Mouse (Mus musculus) heart, embryonic 15.5 days (tissue): ENCODE results near the gene Rhno1. TPM values are rescaled to one million over a fixed set of nuclear protein-coding genes. Genes with fewer than 3 reads are reported as not detected.

ENCODE experiments used
- ATAC-seq: fragments of 200-750 bp; cut with Nextera tagmentation; replicated peaks from 2 replicates; pipeline ENCODE4 v1.8.0; 2017; ENCODE audit warnings: low read depth, moderate TSS enrichment; ENCODE audit not compliant: insufficient number of reproducible peaks, insufficient read depth, low FRiP score
- H3K27ac ChIP-seq: fragments of 300-500 bp; sonication (generic); 2 replicates; pipeline ENCODE4 v1.5.1; 2015; ENCODE audit warnings: mild to moderate bottlenecking, inconsistent platforms
- H3K27me3 ChIP-seq: fragments of 300-500 bp; sonication (generic); 2 replicates; pipeline ENCODE4 v1.6.1; 2015; ENCODE audit warnings: inconsistent platforms
- H3K36me3 ChIP-seq: fragments of 300-500 bp; sonication (generic); 2 replicates; pipeline ENCODE4 v1.6.1; 2015; ENCODE audit warnings: mild to moderate bottlenecking, inconsistent platforms
- H3K4me1 ChIP-seq: fragments of 300-500 bp; sonication (generic); replicated peaks from 2 replicates; pipeline ENCODE4 v1.6.1; 2015; ENCODE audit warnings: inconsistent platforms
- H3K4me2 ChIP-seq: fragments of 300-500 bp; sonication (generic); 2 replicates; pipeline ENCODE4 v1.6.1; 2015; ENCODE audit warnings: inconsistent platforms, mild to moderate bottlenecking, moderate library complexity
- H3K4me3 ChIP-seq: fragments of 300-500 bp; sonication (generic); 2 replicates; pipeline ENCODE4 v1.5.1; 2015; ENCODE audit warnings: mild to moderate bottlenecking, inconsistent platforms
- H3K9ac ChIP-seq: fragments of 300-500 bp; sonication (generic); 2 replicates; pipeline ENCODE4 v1.6.1; 2015; ENCODE audit warnings: mild to moderate bottlenecking, inconsistent platforms
- H3K9me3 ChIP-seq: fragments of 300-500 bp; sonication (generic); replicated peaks from 2 replicates; pipeline ENCODE4 v1.6.1; 2016; ENCODE audit warnings: inconsistent platforms
- WGBS: fragments of 180-500 bp; shearing (Covaris S2); methylation state at CpG from one replicate; pipeline ENCODE4 v1.1.7; 2015; ENCODE audit warnings: mixed read lengths; 5-methylcytosine and 5-hydroxymethylcytosine counted together
- polyA plus RNA-seq: library from polyadenylated mRNA; unstranded; fragments of >200 nt; fragmentation: Nextera tagmentation; extraction: Ambion mirVana; gene quantifications from 2 replicates; pipeline ENCODE4 v1.2.1, GENCODE M21; 2015

Rhno1 gene
- 69.7 and 80.4 TPM in 2 replicates for polyA plus RNA-seq

DNA sequence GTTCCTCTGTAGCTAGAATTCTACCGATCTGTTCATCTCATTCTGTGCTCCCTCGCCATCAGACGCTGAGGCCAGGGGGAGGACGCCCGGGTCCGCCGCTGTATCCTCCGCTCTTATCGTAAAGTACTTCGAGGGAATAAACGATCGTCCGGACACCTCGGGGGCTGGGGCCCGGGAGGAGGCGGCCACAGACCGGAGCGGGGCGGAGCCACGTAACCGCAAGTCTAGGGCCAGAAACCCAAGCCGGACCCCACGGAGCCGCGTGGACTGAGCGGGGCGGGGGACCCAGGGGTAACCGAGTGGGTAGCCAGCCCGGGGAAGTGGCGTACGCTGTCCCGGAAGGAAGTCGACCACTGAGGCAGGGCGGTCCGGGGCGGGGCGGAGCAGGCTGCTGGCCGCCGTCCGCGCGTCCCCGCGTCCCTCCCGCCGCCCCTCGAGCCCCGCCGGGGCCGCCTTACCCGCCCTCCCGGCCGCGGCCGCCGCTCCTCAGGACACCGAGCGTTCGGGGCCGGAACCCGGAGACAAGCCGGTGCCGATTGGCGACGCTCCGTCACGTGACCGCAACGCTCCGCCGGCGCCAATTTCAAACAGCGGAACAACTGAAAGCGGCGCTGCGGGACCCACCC is at the start of gene Rhno1, which contains the start of gene Foxm1:
Gene Rhno1 (minus strand): TSS at position 531 of the 626 bp plus-strand sequence.
Gene Foxm1 (plus strand): TSS at position 587 of the 626 bp plus-strand sequence.
- peaks cover 39% of the 10 kb centered on the region for H3K4me1 ChIP-seq
- peak within 1 kb of the TSS; percentile 80 for H3K4me3 ChIP-seq
- peak within 1 kb of the TSS; percentile 94 for H3K27ac ChIP-seq
- peak within 1 kb of the TSS; percentile 76 for H3K9ac ChIP-seq
- ATAC-seq = peak; percentile 87
- WGBS = under 1% methylated on average over 76 of the region's 76 CpGs
- H3K9me3 ChIP-seq = no peaks in the 10 kb centered on the region
- no peaks in the 10 kb centered on the region for H3K27me3 ChIP-seq
- H3K4me2 ChIP-seq = peak within 1 kb of the TSS; percentile 84
- peaks cover 28% of the 10 kb centered on the region for H3K36me3 ChIP-seq

DNA sequence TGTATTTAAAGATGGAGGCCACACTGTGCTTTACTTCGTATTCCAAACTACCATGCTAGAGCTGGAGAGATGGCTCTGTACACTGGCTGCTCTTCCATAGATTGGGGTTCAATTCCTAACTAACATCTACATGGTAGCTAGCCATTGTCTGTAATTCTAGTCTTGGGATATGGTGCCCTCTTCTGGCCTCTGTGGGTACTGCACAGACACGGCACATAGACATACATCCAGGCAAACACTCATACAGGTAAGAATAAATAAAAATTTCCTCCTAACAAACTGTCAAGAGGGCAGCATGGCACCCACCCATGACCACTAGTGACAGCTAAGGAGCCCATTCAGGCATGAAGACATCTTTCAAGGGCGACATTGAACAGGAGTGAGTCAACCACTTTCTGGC is 48.4 kb upstream of the Rhno1 start:
- WGBS = 22% methylated on average over 3 of the region's 3 CpGs
- H3K27ac ChIP-seq = no peak overlapping the region
- H3K4me2 ChIP-seq = no peak overlapping the region
- H3K36me3 ChIP-seq = peaks cover 51% of the 10 kb centered on the region
- no peaks in the 10 kb centered on the region for H3K27me3 ChIP-seq
- no peak overlapping the region for H3K4me3 ChIP-seq
- no peaks in the 10 kb centered on the region for H3K4me1 ChIP-seq
- no peak for ATAC-seq
- no peak overlapping the region for H3K9ac ChIP-seq
- no peaks in the 10 kb centered on the region for H3K9me3 ChIP-seq

DNA sequence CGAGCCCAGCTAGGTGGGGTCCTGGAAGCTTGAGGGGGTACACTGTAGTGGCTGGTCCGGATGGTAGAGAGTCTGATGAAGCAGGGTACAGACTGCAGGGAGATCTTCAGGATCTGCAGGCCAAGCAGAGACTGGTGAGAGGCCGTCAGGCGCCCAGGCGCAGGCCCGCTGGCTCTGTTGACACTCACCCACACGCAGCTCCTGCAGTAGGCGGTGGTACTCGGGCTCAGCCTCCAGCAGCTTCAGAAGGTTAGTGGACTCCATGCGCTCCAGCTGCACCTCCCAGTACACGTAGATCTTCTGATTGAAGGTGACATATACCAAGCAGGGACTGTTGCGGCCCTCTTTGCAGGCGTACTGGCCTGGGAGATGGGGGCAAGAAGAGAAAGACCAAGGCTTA is 47.6 kb upstream of the Rhno1 start:
- H3K4me1 ChIP-seq = no peaks in the 10 kb centered on the region
- H3K4me2 ChIP-seq = no peak overlapping the region
- H3K9me3 ChIP-seq = no peaks in the 10 kb centered on the region
- H3K9ac ChIP-seq = no peak overlapping the region
- H3K36me3 ChIP-seq = peaks cover 51% of the 10 kb centered on the region
- WGBS = 92% methylated on average over 13 of the region's 13 CpGs
- no peak overlapping the region for H3K27ac ChIP-seq
- no peak for ATAC-seq
- H3K27me3 ChIP-seq = no peaks in the 10 kb centered on the region
- H3K4me3 ChIP-seq = no peak overlapping the region

DNA sequence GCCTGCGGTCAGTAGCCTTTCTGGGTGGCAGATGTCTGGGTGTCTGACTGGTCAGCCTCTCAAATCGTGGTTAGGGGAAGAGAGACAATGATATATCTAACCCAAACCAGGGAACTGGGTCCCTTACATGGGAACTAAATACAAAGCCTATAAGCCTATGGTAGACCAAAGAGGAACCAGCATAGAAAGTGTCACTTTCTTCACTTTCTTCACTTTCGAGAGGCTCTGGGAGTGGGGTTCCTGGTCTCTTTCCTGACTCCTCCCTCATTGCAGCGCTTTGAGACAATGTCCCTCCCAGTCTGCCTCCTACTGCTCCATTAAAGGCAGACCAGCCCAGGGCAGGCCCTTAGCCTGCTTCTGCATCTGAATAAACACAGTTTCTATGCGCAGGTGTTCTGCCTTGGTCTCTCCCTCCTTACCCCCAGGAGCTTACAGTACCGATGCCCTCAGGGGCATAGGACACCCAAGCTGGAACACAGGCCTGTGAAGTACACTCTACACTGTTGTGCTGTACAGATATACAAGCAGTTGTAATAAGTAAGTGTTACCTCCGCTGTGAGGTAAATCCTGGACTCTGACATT is 45.9 kb upstream of the Rhno1 start:
- H3K4me1 ChIP-seq = peaks cover 5% of the 10 kb centered on the region; the same call in 1 of the 2 replicates
- no peak for ATAC-seq
- no peaks in the 10 kb centered on the region for H3K27me3 ChIP-seq
- H3K27ac ChIP-seq = no peak overlapping the region
- WGBS = 86% methylated on average over 7 of the region's 7 CpGs
- H3K36me3 ChIP-seq = peaks cover 51% of the 10 kb centered on the region
- H3K9ac ChIP-seq = no peak overlapping the region
- no peaks in the 10 kb centered on the region for H3K9me3 ChIP-seq
- no peak overlapping the region for H3K4me2 ChIP-seq
- no peak overlapping the region for H3K4me3 ChIP-seq

DNA sequence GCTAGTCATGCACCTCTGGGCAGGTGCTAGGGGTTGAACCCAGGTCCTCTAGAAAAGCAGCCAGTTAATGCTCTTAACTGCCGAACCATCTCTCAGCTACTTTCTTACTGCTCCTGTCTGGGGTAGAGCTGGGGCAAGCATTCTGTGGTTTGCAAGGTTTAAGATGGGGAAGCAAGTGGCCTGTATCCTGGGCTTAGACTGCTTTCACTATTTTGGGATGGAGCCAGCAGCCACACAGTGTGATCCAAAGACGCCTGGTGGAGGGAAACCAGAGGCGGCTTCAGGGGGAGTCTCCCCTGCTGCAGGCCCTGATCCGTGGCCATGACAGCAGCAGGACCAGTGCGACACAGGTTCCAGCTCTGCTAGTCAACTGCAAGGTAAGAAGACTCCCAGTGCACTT is 42.0 kb upstream of the Rhno1 start:
- no peaks in the 10 kb centered on the region for H3K27me3 ChIP-seq
- H3K9ac ChIP-seq = no peak overlapping the region

DNA sequence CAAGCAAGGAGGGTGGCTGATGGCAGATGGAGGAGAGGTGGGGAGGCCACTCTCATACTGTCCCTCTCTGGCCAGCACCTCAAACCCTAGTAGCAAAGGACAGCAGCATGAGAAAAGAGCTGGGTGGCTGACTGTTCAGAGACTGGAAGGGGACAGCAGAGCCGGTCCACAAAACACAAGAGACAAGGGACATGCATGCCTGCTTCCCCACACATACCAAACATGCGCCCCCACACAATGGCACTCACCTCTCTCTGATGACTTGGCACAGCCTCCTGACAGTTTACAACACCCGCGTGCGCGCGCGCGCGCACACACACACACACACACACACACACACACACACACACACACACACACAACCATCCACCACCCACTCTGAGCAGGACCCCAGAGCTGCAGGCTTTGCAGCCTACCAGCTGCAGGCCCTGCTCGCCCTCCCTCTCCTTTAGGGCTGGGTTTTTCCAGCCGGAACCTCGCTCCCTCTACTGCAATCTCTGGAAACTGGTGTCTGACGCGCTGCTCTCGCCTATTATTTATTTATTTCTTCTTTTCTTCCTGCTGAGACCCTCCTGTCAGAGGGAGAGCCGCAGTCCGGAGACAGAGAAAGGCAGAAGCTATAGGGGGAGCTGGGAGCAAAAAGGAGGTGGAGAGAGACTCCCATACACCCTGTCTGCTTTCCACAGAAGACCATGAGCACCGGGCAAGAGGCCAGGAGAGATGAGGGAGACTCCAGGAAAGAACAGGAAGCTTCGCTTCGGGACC is 36.9 kb upstream of the Rhno1 start:
- peaks cover 15% of the 10 kb centered on the region for H3K4me1 ChIP-seq
- peak overlapping the region; percentile 60 for H3K4me2 ChIP-seq
- H3K36me3 ChIP-seq = no peaks in the 10 kb centered on the region
- WGBS = 13% methylated on average over 13 of the region's 21 CpGs
- H3K9me3 ChIP-seq = no peaks in the 10 kb centered on the region
- H3K4me3 ChIP-seq = peak overlapping the region; percentile 34
- peak; percentile 29; the same call in 1 of the 2 replicates for ATAC-seq
- H3K27me3 ChIP-seq = no peaks in the 10 kb centered on the region
- peak overlapping the region; percentile 41; the same call in 1 of the 2 replicates for H3K9ac ChIP-seq
- H3K27ac ChIP-seq = peak overlapping the region; percentile 2; the same call in 1 of the 2 replicates

More for the DNA sequence above, 42.0 kb upstream of the Rhno1 start:
- no peak overlapping the region for H3K27ac ChIP-seq
- H3K4me3 ChIP-seq = no peak overlapping the region
- H3K36me3 ChIP-seq = peaks cover 20% of the 10 kb centered on the region
- WGBS = 49% methylated on average over 5 of the region's 5 CpGs
- H3K9me3 ChIP-seq = no peaks in the 10 kb centered on the region
- no peak for ATAC-seq
- peaks cover 13% of the 10 kb centered on the region for H3K4me1 ChIP-seq
- H3K4me2 ChIP-seq = no peak overlapping the region

DNA sequence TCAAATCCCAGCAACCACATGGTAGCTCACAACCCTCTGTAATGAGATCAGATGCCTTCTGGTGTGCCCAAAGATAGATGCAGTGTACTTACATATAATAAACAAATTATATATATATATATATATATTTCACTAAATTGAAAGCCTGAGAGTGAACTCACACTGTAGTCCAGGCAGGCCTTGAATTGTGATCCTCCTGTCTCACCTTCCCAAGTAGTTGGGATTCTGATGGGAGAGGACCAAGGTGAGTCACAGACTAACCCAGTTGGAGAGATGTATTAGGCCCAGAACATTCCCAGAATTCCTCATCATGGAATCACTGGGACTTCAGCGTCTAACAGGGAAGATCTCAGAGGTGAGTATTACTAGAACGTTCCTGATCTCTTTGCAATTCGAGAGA is 36.3 kb upstream of the Rhno1 start, which contains the start of gene Nrip2:
Gene Nrip2 (plus strand): TSS at position 301 of the 400 bp plus-strand sequence.
- peaks cover 13% of the 10 kb centered on the region for H3K4me1 ChIP-seq
- peak within 1 kb of the TSS; percentile 34 for H3K4me3 ChIP-seq
- 51% methylated on average over 3 of the region's 3 CpGs for WGBS
- ATAC-seq = no peak
- H3K9me3 ChIP-seq = no peaks in the 10 kb centered on the region
- peak within 1 kb of the TSS; percentile 41; the same call in 1 of the 2 replicates for H3K9ac ChIP-seq
- H3K4me2 ChIP-seq = peak within 1 kb of the TSS; percentile 60
- no peaks in the 10 kb centered on the region for H3K36me3 ChIP-seq
- no peaks in the 10 kb centered on the region for H3K27me3 ChIP-seq
- peak within 1 kb of the TSS; percentile 2; the same call in 1 of the 2 replicates for H3K27ac ChIP-seq

DNA sequence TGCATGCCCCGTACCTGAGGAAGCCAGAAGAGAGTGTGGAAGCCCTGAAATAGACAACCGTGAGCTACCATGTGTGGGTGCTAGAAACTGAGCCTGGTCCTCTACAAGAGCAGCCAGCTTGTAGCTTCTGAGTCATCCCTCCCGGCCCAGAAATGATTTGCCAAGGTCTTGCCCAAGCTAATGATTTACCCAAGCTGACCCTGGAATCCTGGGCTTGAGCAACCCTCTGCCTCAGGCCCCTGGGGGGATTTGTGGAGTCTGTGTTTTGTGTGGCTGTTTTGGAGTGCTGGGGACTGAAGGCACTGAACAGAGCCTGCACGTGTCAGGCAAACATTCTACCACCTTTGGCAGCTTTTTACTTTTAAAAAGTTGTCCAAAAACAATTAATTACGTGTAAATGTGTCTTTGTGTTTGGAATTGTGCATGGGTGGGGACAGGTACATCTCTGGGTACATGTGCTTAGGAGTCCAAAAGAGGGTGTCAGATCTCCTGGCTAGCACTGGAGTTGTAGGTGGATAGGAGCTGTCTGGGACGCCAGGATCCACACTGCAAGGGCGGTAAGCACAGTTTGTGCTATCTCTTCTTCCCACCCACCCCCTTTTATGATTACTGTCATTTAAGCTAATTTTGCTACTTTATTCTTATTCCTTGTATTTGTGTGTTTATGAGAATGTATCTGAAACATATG is 35.0 kb upstream of the Rhno1 start:
- Histone ChIP-seq H3K9ac (no peak overlapping the region), H3K9me3 (no peaks in the 10 kb centered on the region), H3K4me1 (peaks cover 13% of the 10 kb centered on the region), H3K27ac (no peak overlapping the region), H3K36me3 (no peaks in the 10 kb centered on the region), H3K4me2 (no peak overlapping the region), H3K4me3 (no peak overlapping the region), H3K27me3 (no peaks in the 10 kb centered on the region)
- no peak for ATAC-seq
- WGBS = 74% methylated on average over 7 of the region's 7 CpGs

DNA sequence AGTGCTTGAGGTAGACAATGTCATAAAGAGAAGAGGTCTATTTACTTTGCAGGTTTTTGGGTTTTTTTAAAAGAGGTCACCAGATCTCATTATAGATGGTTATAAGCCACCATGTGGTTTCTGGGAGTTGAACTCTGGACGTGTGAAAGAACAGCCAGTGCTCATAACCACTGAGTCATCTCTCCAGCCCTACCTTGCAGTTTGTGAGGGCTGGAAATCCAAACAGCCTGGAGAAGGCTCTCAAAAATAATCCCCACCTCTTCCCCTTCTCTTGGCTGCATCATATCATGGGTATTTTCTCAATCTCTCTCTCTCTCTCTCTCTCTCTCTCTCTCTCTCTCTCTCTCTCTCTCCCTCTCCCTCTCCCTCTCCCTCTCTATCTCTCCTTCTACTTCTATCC is 28.0 kb upstream of the Rhno1 start:
- Histone ChIP-seq H3K27ac (no peak overlapping the region), H3K4me1 (no peaks in the 10 kb centered on the region), H3K9ac (no peak overlapping the region), H3K9me3 (no peaks in the 10 kb centered on the region), H3K4me2 (no peak overlapping the region), H3K4me3 (no peak overlapping the region), H3K36me3 (no peaks in the 10 kb centered on the region), H3K27me3 (no peaks in the 10 kb centered on the region)
- no peak for ATAC-seq
- 25% methylated on average over 1 of the region's 1 CpGs for WGBS

DNA sequence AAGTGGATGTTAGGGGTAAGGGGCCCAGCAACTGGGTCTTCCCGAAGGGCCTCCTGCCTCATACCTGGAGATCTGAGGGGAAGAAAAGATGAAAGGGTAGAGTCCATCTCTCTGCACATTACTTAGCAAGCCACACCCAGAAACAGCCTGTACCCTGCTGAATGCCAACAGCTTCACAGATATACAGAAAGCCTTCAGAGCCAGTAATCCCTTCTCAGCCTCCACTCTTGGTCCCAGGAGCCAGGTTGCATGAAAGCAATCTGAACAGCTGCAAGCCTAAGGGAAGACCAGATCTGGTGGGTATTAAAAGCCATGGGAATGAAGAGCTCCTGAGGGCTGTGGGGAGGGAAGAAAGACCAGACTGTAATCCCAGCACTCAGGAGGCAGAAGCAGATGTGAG is 26.5 kb upstream of the Rhno1 start:
- no peak for ATAC-seq
- no peaks in the 10 kb centered on the region for H3K4me1 ChIP-seq
- no peak overlapping the region for H3K27ac ChIP-seq
- no peaks in the 10 kb centered on the region for H3K36me3 ChIP-seq
- no peak overlapping the region for H3K9ac ChIP-seq
- whole genome bisulfite sequencing = 76% methylated on average over 1 of the region's 1 CpGs
- H3K9me3 ChIP-seq = no peaks in the 10 kb centered on the region
- no peaks in the 10 kb centered on the region for H3K27me3 ChIP-seq
- H3K4me2 ChIP-seq = no peak overlapping the region
- H3K4me3 ChIP-seq = no peak overlapping the region

DNA sequence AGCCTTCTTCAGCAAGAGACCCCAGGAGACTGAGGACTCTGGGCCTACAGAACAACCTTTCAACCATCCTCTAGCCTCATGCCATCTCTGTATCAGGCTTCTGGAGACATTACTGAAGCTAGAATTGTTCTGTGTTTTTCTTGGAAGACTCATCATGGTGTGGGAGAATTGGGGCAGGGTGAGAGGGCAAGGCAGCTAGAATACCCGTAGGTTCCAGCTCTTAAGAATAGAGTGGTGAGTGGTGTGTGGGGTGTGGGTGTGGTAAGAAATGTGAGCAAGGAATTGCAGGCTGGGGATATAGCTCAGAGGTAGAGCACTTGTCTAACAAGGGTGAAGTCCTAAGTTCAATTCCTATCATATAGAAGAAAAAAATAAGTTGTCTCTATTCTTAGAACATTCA is 22.3 kb upstream of the Rhno1 start:
- no peak for ATAC-seq
- Histone ChIP-seq H3K4me3 (no peak overlapping the region), H3K4me1 (no peaks in the 10 kb centered on the region), H3K36me3 (no peaks in the 10 kb centered on the region), H3K27me3 (no peaks in the 10 kb centered on the region), H3K27ac (no peak overlapping the region), H3K9ac (no peak overlapping the region), H3K4me2 (no peak overlapping the region), H3K9me3 (no peaks in the 10 kb centered on the region)
- WGBS = 68% methylated on average over 1 of the region's 1 CpGs
